Mouse (Mus musculus) limb, embryonic 11.5 days (tissue): ENCODE results near the gene Pdlim1. TPM values are rescaled to one million over a fixed set of nuclear protein-coding genes. Genes with fewer than 3 reads are reported as not detected.

Experiments
- ATAC-seq: fragments of 200-750 bp; cut with Nextera tagmentation; 2 replicates; pipeline ENCODE4 v1.8.0; 2017; ENCODE audit warnings: low read depth; ENCODE audit not compliant: insufficient number of reproducible peaks, low FRiP score, low TSS enrichment
- DNase-seq: peaks from one replicate; pipeline ENCODE4 v3.0.0-alpha.2; 2015; ENCODE audit warnings: low spot score
- H3K27ac ChIP-seq: fragments of 300-500 bp; sonication (generic); replicated peaks from 2 replicates; pipeline ENCODE4 v1.5.1; 2014; ENCODE audit warnings: low read depth, mild to moderate bottlenecking, low read length
- H3K27me3 ChIP-seq: fragments of 300-500 bp; sonication (generic); 2 replicates; pipeline ENCODE4 v1.6.1; 2014; ENCODE audit warnings: mild to moderate bottlenecking, low read length, mixed read lengths; ENCODE audit not compliant: control insufficient read depth, insufficient read depth
- H3K36me3 ChIP-seq: fragments of 300-500 bp; sonication (generic); 2 replicates; pipeline ENCODE4 v1.6.1; 2014; ENCODE audit warnings: mild to moderate bottlenecking, low read length, moderate library complexity, mixed read lengths; ENCODE audit not compliant: control insufficient read depth, insufficient read depth
- H3K4me1 ChIP-seq: fragments of 300-500 bp; sonication (generic); 2 replicates; pipeline ENCODE4 v1.6.1; 2014; ENCODE audit warnings: low read length, mixed read lengths; ENCODE audit not compliant: control insufficient read depth, insufficient read depth
- H3K4me2 ChIP-seq: fragments of 300-500 bp; sonication (generic); 2 replicates; pipeline ENCODE4 v1.6.1; 2014; ENCODE audit warnings: low read depth, mild to moderate bottlenecking, moderate library complexity; ENCODE audit not compliant: severe bottlenecking
- H3K4me3 ChIP-seq: fragments of 300-500 bp; sonication (generic); 2 replicates; pipeline ENCODE4 v1.5.1; 2014; ENCODE audit warnings: low read depth, low read length
- H3K9ac ChIP-seq: fragments of 300-500 bp; sonication (generic); 2 replicates; pipeline ENCODE4 v1.6.1; 2014; ENCODE audit warnings: mild to moderate bottlenecking, low read length
- H3K9me3 ChIP-seq: fragments of 300-500 bp; sonication (generic); 2 replicates; pipeline ENCODE4 v1.6.1; 2016; ENCODE audit warnings: low read length; ENCODE audit not compliant: control insufficient read depth
- WGBS: fragments of 180-500 bp; shearing (Covaris S2); extraction: QIAGEN DNeasy Blood & Tissue Kit; methylation state at CpG from one replicate; pipeline ENCODE4 v1.1.7; 2014; 5-methylcytosine and 5-hydroxymethylcytosine counted together
- polyA plus RNA-seq: library from polyadenylated mRNA; unstranded; fragments of >200 nt; fragmentation: Nextera tagmentation; extraction: Ambion mirVana; gene quantifications from 2 replicates; pipeline ENCODE4 v1.2.1, GENCODE M21; 2014

Gene Pdlim1
- polyA plus RNA-seq, 1 experiment from 2014 or later, result 68.5 TPM

- Histone ChIP-seq H3K9me3 (no peaks in the 10 kb centered on the region), H3K27me3 (no peaks in the 10 kb centered on the region), H3K27ac (no peak overlapping the region), H3K4me2 (no peak overlapping the region), H3K4me3 (no peak overlapping the region), H3K4me1 (no peaks in the 10 kb centered on the region), H3K36me3 (no peaks in the 10 kb centered on the region), H3K9ac (no peak overlapping the region)
- no peak for ATAC-seq
- DNase-seq, result no peak
- 89% methylated on average over 8 of the region's 8 CpGs for WGBS
Observed at GRCm38 (mm10) chr19:40277494-40277893, 5.9 kb upstream of the Pdlim1 start.

GRCm38 (mm10) chr19:40275401-40276188, 4.0 kb upstream of the Pdlim1 start:
- H3K27ac ChIP-seq, result no peak overlapping the region
- WGBS, result 88% methylated on average over 14 of the region's 14 CpGs
- no peaks in the 10 kb centered on the region for H3K9me3 ChIP-seq
- H3K27me3 ChIP-seq, result peaks cover 14% of the 10 kb centered on the region
- no peak overlapping the region for H3K4me3 ChIP-seq
- H3K4me2 ChIP-seq, result no peak overlapping the region
- no peak overlapping the region for H3K9ac ChIP-seq
- no peaks in the 10 kb centered on the region for H3K36me3 ChIP-seq
- DNase-seq (no peak), ATAC-seq (no peak)
- H3K4me1 ChIP-seq, result no peaks in the 10 kb centered on the region

- WGBS, result 49% methylated on average over 13 of the region's 13 CpGs
Observed at GRCm38 (mm10) chr19:40272674-40273073, 1.0 kb upstream of the Pdlim1 start.

GRCm38 (mm10) chr19:40270351-40271307, 1.0 kb downstream of the Pdlim1 start:
- Histone ChIP-seq H3K9ac (peak overlapping the region; percentile 56), H3K4me3 (peak overlapping the region; percentile 54), H3K4me2 (peak overlapping the region; percentile 96), H3K27me3 (peaks cover 21% of the 10 kb centered on the region), H3K9me3 (no peaks in the 10 kb centered on the region), H3K4me1 (no peaks in the 10 kb centered on the region), H3K27ac (no peak overlapping the region), H3K36me3 (no peaks in the 10 kb centered on the region)
- DNase-seq (peak; percentile 51), ATAC-seq (peak; percentile 53; the same call in 1 of the 2 replicates)
- 8% methylated on average over 63 of the region's 63 CpGs for WGBS

More at GRCm38 (mm10) chr19:40272674-40273073, 1.0 kb upstream of the Pdlim1 start:
- DNase-seq (no peak), ATAC-seq (no peak)
- H3K27me3 ChIP-seq, result peaks cover 21% of the 10 kb centered on the region
- no peak overlapping the region for H3K4me3 ChIP-seq
- H3K9me3 ChIP-seq, result no peaks in the 10 kb centered on the region
- no peaks in the 10 kb centered on the region for H3K4me1 ChIP-seq
- H3K9ac ChIP-seq, result no peak overlapping the region
- H3K27ac ChIP-seq, result no peak overlapping the region
- H3K4me2 ChIP-seq, result no peak overlapping the region
- H3K36me3 ChIP-seq, result no peaks in the 10 kb centered on the region

- Histone ChIP-seq H3K9me3 (no peaks in the 10 kb centered on the region), H3K27me3 (peaks cover 21% of the 10 kb centered on the region), H3K36me3 (no peaks in the 10 kb centered on the region), H3K4me1 (no peaks in the 10 kb centered on the region), H3K27ac (no peak overlapping the region), H3K4me3 (no peak overlapping the region), H3K9ac (no peak overlapping the region), H3K4me2 (no peak overlapping the region)
- 77% methylated on average over 5 of the region's 5 CpGs for WGBS
- ATAC-seq (no peak), DNase-seq (no peak)
Observed at GRCm38 (mm10) chr19:40269526-40269925, 2.1 kb downstream of the Pdlim1 start.

GRCm38 (mm10) chr19:40268493-40268892, 3.1 kb downstream of the Pdlim1 start:
- no peak overlapping the region for H3K4me3 ChIP-seq
- H3K9ac ChIP-seq, result no peak overlapping the region
- WGBS, result 84% methylated on average over 3 of the region's 3 CpGs
- H3K27ac ChIP-seq, result no peak overlapping the region
- no peaks in the 10 kb centered on the region for H3K9me3 ChIP-seq
- H3K36me3 ChIP-seq, result no peaks in the 10 kb centered on the region
- peaks cover 21% of the 10 kb centered on the region for H3K27me3 ChIP-seq
- DNase-seq (no peak), ATAC-seq (no peak)
- no peak overlapping the region for H3K4me2 ChIP-seq
- H3K4me1 ChIP-seq, result no peaks in the 10 kb centered on the region

GRCm38 (mm10) chr19:40267380-40267779, 4.3 kb downstream of the Pdlim1 start:
- WGBS, result 93% methylated on average over 1 of the region's 1 CpGs
- no peak overlapping the region for H3K4me2 ChIP-seq
- no peaks in the 10 kb centered on the region for H3K36me3 ChIP-seq
- ATAC-seq (no peak), DNase-seq (no peak)
- H3K9ac ChIP-seq, result no peak overlapping the region
- no peaks in the 10 kb centered on the region for H3K4me1 ChIP-seq
- H3K9me3 ChIP-seq, result no peaks in the 10 kb centered on the region
- H3K4me3 ChIP-seq, result no peak overlapping the region
- peaks cover 21% of the 10 kb centered on the region for H3K27me3 ChIP-seq
- H3K27ac ChIP-seq, result no peak overlapping the region

- Histone ChIP-seq H3K27me3 (no peaks in the 10 kb centered on the region), H3K9me3 (no peaks in the 10 kb centered on the region), H3K4me2 (no peak overlapping the region), H3K36me3 (no peaks in the 10 kb centered on the region), H3K4me3 (no peak overlapping the region), H3K4me1 (no peaks in the 10 kb centered on the region), H3K9ac (no peak overlapping the region), H3K27ac (no peak overlapping the region)
- ATAC-seq (no peak), DNase-seq (no peak)
- 85% methylated on average over 1 of the region's 1 CpGs for WGBS
Observed at GRCm38 (mm10) chr19:40259485-40259884, 12.2 kb downstream of the Pdlim1 start.
